Mouse (Mus musculus): ENCODE results near the gene Col6a2. TPM values are rescaled to one million over a fixed set of nuclear protein-coding genes. Genes with fewer than 3 reads are reported as not detected.

Col6a2 gene
- polyA plus RNA-seq, 1 experiment from 2014 or later, result 88.8 TPM

- H3K4me3 ChIP-seq (replicated peaks), result no peak overlapping the region
- 0 out of 2 replicates have a peak, but pooled peaks cover 2% of the 10 kb centered on the region for H3K4me1 ChIP-seq
- H3K27ac ChIP-seq, result no peak overlapping the region
- no peaks in the 10 kb centered on the region for H3K27me3 ChIP-seq
- no peak overlapping the region for H3K9ac ChIP-seq
- ATAC-seq (replicated peaks; ENCODE audit: low FRiP score), result no peak
- WGBS, result 73% methylated on average over 8 of the region's 8 CpGs
- H3K9me3 ChIP-seq (replicated peaks), result no peaks in the 10 kb centered on the region
- H3K36me3 ChIP-seq, result no peaks in the 10 kb centered on the region
- no peak overlapping the region for H3K4me2 ChIP-seq
Measured at GRCm38 (mm10) chr10:76632630-76633029, 9.2 kb upstream of the Col6a2 start.

GRCm38 (mm10) chr10:76630657-76631056, 7.2 kb upstream of the Col6a2 start:
- no peaks in the 10 kb centered on the region for H3K36me3 ChIP-seq
- 86% methylated on average over 1 of the region's 1 CpGs for WGBS
- H3K4me2 ChIP-seq, result no peak overlapping the region
- no peak overlapping the region for H3K9ac ChIP-seq
- H3K4me3 ChIP-seq (replicated peaks), result no peak overlapping the region
- ATAC-seq (replicated peaks; ENCODE audit: low FRiP score), result no peak
- H3K27me3 ChIP-seq, result no peaks in the 10 kb centered on the region
- H3K27ac ChIP-seq, result no peak overlapping the region
- no peaks in the 10 kb centered on the region for H3K4me1 ChIP-seq
- H3K9me3 ChIP-seq (replicated peaks), result no peaks in the 10 kb centered on the region

GRCm38 (mm10) chr10:76627714-76628113, 4.3 kb upstream of the Col6a2 start:
- H3K4me3 ChIP-seq (replicated peaks), result no peak overlapping the region
- ATAC-seq (replicated peaks; ENCODE audit: low FRiP score), result no peak
- no peaks in the 10 kb centered on the region for H3K9me3 ChIP-seq (replicated peaks)
- H3K4me1 ChIP-seq, result peaks cover 14% of the 10 kb centered on the region
- H3K27me3 ChIP-seq, result 0 out of 2 replicates have a peak, but pooled peaks cover 6% of the 10 kb centered on the region
- WGBS, result 71% methylated on average over 5 of the region's 5 CpGs
- no peak overlapping the region for H3K9ac ChIP-seq
- H3K36me3 ChIP-seq, result no peaks in the 10 kb centered on the region
- H3K27ac ChIP-seq, result no peak overlapping the region
- no peak overlapping the region for H3K4me2 ChIP-seq

GRCm38 (mm10) chr10:76624903-76625302, 1.5 kb upstream of the Col6a2 start:
- H3K27ac ChIP-seq, result no peak overlapping the region
- WGBS, result 64% methylated on average over 7 of the region's 7 CpGs

GRCm38 (mm10) chr10:76623734-76624133, 304 bp upstream of the Col6a2 start:
- Histone ChIP-seq H3K4me3 (replicated peaks) (peak overlapping the region; percentile 54), H3K27ac (peak overlapping the region; percentile 51; the same call in 1 of the 2 replicates), H3K4me2 (peak overlapping the region; percentile 74), H3K9me3 (replicated peaks) (no peaks in the 10 kb centered on the region), H3K4me1 (peaks cover 14% of the 10 kb centered on the region), H3K27me3 (0 out of 2 replicates have a peak, but pooled peaks cover 6% of the 10 kb centered on the region), H3K36me3 (no peaks in the 10 kb centered on the region), H3K9ac (0 out of 2 replicates have a peak overlapping the region, but pooled peaks have one; percentile 50)
- WGBS, result 22% methylated on average over 7 of the region's 7 CpGs
- ATAC-seq (replicated peaks; ENCODE audit: low FRiP score), result peak; percentile 9; the same call in 1 of the 2 replicates

More at GRCm38 (mm10) chr10:76624903-76625302, 1.5 kb upstream of the Col6a2 start:
- peaks cover 14% of the 10 kb centered on the region for H3K4me1 ChIP-seq
- H3K9ac ChIP-seq, result no peak overlapping the region
- no peak overlapping the region for H3K4me2 ChIP-seq
- no peaks in the 10 kb centered on the region for H3K36me3 ChIP-seq
- no peaks in the 10 kb centered on the region for H3K9me3 ChIP-seq (replicated peaks)
- H3K27me3 ChIP-seq, result 0 out of 2 replicates have a peak, but pooled peaks cover 6% of the 10 kb centered on the region
- H3K4me3 ChIP-seq (replicated peaks), result no peak overlapping the region
- ATAC-seq (replicated peaks; ENCODE audit: low FRiP score), result no peak

- peaks cover 14% of the 10 kb centered on the region for H3K4me1 ChIP-seq
- peak overlapping the region; percentile 50 for H3K9ac ChIP-seq
- no peak overlapping the region for H3K27ac ChIP-seq
- 73% methylated on average over 4 of the region's 4 CpGs for WGBS
- H3K4me2 ChIP-seq, result peak overlapping the region; percentile 74
- peak overlapping the region; percentile 54 for H3K4me3 ChIP-seq (replicated peaks)
- H3K27me3 ChIP-seq, result 0 out of 2 replicates have a peak, but pooled peaks cover 6% of the 10 kb centered on the region
- ATAC-seq (replicated peaks; ENCODE audit: low FRiP score), result no peak
- no peaks in the 10 kb centered on the region for H3K36me3 ChIP-seq
- no peaks in the 10 kb centered on the region for H3K9me3 ChIP-seq (replicated peaks)
Measured at GRCm38 (mm10) chr10:76622411-76622810, 1.0 kb downstream of the Col6a2 start.

GRCm38 (mm10) chr10:76612473-76612872, 11.0 kb downstream of the Col6a2 start:
- Histone ChIP-seq H3K4me1 (no peaks in the 10 kb centered on the region), H3K4me2 (no peak overlapping the region), H3K9me3 (replicated peaks) (no peaks in the 10 kb centered on the region), H3K9ac (no peak overlapping the region), H3K27ac (no peak overlapping the region), H3K4me3 (replicated peaks) (no peak overlapping the region), H3K36me3 (peaks cover 39% of the 10 kb centered on the region; the same call in 1 of the 2 replicates), H3K27me3 (no peaks in the 10 kb centered on the region)
- WGBS, result 88% methylated on average over 7 of the region's 7 CpGs
- ATAC-seq (replicated peaks; ENCODE audit: low FRiP score), result no peak

- Histone ChIP-seq H3K4me1 (no peaks in the 10 kb centered on the region), H3K27me3 (no peaks in the 10 kb centered on the region), H3K9me3 (replicated peaks) (no peaks in the 10 kb centered on the region), H3K4me2 (no peak overlapping the region), H3K9ac (no peak overlapping the region), H3K36me3 (peaks cover 18% of the 10 kb centered on the region; the same call in 1 of the 2 replicates), H3K27ac (no peak overlapping the region), H3K4me3 (replicated peaks) (no peak overlapping the region)
- no peak for ATAC-seq (replicated peaks; ENCODE audit: low FRiP score)
- WGBS, result 79% methylated on average over 3 of the region's 3 CpGs
Measured at GRCm38 (mm10) chr10:76602690-76603089, 20.7 kb downstream of the Col6a2 start.

GRCm38 (mm10) chr10:76596338-76596737, 27.1 kb downstream of the Col6a2 start:
- Histone ChIP-seq H3K4me3 (replicated peaks) (no peak overlapping the region), H3K27ac (no peak overlapping the region), H3K36me3 (no peaks in the 10 kb centered on the region), H3K4me1 (no peaks in the 10 kb centered on the region), H3K9me3 (replicated peaks) (no peaks in the 10 kb centered on the region), H3K4me2 (no peak overlapping the region), H3K27me3 (no peaks in the 10 kb centered on the region), H3K9ac (no peak overlapping the region)
- ATAC-seq (replicated peaks; ENCODE audit: low FRiP score), result no peak
- WGBS, result 94% methylated on average over 31 of the region's 31 CpGs

GRCm38 (mm10) chr10:76590197-76590596, 33.2 kb downstream of the Col6a2 start:
- Histone ChIP-seq H3K36me3 (no peaks in the 10 kb centered on the region), H3K4me1 (no peaks in the 10 kb centered on the region), H3K9ac (no peak overlapping the region), H3K9me3 (replicated peaks) (no peaks in the 10 kb centered on the region), H3K27ac (no peak overlapping the region), H3K4me3 (replicated peaks) (no peak overlapping the region), H3K4me2 (no peak overlapping the region), H3K27me3 (no peaks in the 10 kb centered on the region)
- no peak for ATAC-seq (replicated peaks; ENCODE audit: low FRiP score)
- WGBS, result 46% methylated on average over 11 of the region's 11 CpGs

GRCm38 (mm10) chr10:76586190-76586589, 37.2 kb downstream of the Col6a2 start:
- WGBS, result 44% methylated on average over 1 of the region's 1 CpGs
- peaks cover 13% of the 10 kb centered on the region; the same call in 1 of the 2 replicates for H3K27me3 ChIP-seq
- no peak for ATAC-seq (replicated peaks; ENCODE audit: low FRiP score)

GRCm38 (mm10) chr10:76584138-76584537, 39.3 kb downstream of the Col6a2 start:
- Histone ChIP-seq H3K4me3 (replicated peaks) (peak overlapping the region; percentile 28), H3K9ac (no peak overlapping the region), H3K4me1 (peaks cover 7% of the 10 kb centered on the region; the same call in 1 of the 2 replicates), H3K4me2 (peak overlapping the region; percentile 56), H3K9me3 (replicated peaks) (no peaks in the 10 kb centered on the region), H3K27ac (no peak overlapping the region), H3K36me3 (no peaks in the 10 kb centered on the region), H3K27me3 (peaks cover 13% of the 10 kb centered on the region; the same call in 1 of the 2 replicates)
- WGBS, result 12% methylated on average over 10 of the region's 10 CpGs
- peak; percentile 49; the same call in 1 of the 2 replicates for ATAC-seq (replicated peaks; ENCODE audit: low FRiP score)

More at GRCm38 (mm10) chr10:76586190-76586589, 37.2 kb downstream of the Col6a2 start:
- H3K9ac ChIP-seq, result no peak overlapping the region
- no peak overlapping the region for H3K27ac ChIP-seq
- no peaks in the 10 kb centered on the region for H3K36me3 ChIP-seq
- H3K4me2 ChIP-seq, result no peak overlapping the region
- H3K4me1 ChIP-seq, result peaks cover 7% of the 10 kb centered on the region; the same call in 1 of the 2 replicates
- no peak overlapping the region for H3K4me3 ChIP-seq (replicated peaks)
- no peaks in the 10 kb centered on the region for H3K9me3 ChIP-seq (replicated peaks)

GRCm38 (mm10) chr10:76576920-76577319, 46.5 kb downstream of the Col6a2 start:
- Histone ChIP-seq H3K9ac (no peak overlapping the region), H3K9me3 (replicated peaks) (no peaks in the 10 kb centered on the region), H3K36me3 (no peaks in the 10 kb centered on the region), H3K27ac (no peak overlapping the region), H3K4me3 (replicated peaks) (no peak overlapping the region), H3K4me2 (no peak overlapping the region), H3K27me3 (no peaks in the 10 kb centered on the region), H3K4me1 (no peaks in the 10 kb centered on the region)
- ATAC-seq (replicated peaks; ENCODE audit: low FRiP score), result no peak
- WGBS, result 74% methylated on average over 7 of the region's 7 CpGs
